Mouse (Mus musculus): ENCODE data around the gene Zbtb20. TPM values are rescaled to one million over a fixed set of nuclear protein-coding genes. Genes with fewer than 3 reads are reported as not detected.

Zbtb20 gene
- total RNA-seq, 2 experiments from 2014 or later, result 317 to 369 TPM

DNA sequence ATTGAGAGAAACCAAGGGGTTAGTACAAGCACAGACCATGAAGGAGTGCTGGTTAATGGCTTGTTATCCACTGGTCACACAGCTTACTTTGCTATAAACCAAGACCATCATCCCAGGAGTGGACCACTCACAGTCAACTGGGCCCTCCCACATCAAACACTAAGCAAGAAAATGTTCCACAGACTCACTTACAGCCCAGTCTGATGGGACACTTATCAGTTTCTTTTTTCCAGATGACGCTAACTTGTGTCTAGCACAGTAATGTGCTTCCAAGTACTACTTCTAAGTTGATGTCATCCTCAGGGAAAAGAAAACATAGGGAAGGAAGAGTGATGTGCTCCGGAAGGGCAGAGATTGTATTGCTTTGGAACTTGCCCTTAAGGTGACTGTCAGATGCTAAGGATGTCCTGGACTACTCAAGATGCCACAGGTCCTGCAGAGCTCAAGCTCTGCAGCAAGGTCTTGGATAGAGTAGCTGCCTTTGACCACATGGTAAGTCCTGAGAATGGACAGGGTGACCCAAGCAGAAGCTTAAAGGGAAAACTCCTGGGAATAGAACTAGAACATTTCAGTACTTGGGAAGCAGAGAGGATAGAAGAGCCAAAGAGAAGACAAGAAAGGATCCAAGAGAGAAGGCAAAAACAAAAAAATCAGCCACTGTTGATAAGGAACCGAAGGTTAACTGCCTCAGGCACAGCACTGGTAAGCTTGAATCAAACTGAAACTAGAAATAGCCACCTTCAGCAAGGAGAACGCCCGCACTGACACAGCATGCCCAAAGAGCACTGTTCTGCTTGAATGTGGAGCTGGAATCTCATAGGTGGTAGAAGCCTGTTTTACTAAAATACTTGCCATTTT, 556.1 kb downstream of the Zbtb20 start:
- no peak for DNase-seq (ENCODE audit: low spot score in 2 of 2)

DNA sequence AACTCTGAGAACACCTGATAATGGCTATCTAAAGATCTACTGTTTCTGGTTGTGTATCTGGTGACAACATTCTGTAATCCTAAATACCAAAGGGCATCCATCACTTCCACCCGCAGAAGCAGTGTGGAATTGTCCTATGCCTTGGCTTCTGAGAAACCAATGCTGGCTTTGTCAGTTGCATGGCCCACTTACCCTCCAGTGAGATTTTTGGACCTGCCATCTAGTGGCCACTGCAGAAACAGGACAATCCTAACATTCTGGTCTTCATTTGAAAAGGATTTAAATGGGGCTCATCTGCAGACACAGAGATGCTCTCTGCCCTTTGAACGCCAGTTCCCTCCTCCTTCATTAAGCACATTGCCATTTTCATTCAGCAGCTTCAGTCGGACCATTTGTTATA, 559.3 kb downstream of the Zbtb20 start:
- DNase-seq (ENCODE audit: low spot score in 2 of 2), result no peak

DNA sequence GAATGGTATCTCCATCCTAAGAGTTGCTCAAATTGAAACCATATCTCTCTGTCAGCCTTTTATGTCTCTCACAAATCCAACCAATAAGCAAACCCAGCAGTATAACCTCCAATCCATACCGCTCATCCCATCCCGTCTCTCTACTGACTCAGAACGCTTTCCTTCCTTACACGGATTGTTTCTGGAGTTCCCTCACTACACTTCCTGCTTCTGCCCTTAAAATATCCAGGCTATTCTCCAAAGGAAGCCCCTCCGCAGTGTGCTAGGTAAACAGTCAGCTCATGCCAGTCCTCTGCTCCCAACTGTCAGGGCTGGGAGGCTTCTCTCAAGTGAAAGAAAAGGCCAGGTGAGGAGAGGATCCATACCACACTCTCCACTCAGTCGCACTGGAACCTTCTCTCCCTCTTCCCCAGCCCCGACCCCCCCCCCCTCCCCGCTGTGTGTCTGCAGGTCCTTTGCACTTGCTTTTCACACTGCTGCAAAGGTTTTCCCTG, 563.2 kb downstream of the Zbtb20 start:
- DNase-seq (ENCODE audit: low spot score in 2 of 2), result no peak

DNA sequence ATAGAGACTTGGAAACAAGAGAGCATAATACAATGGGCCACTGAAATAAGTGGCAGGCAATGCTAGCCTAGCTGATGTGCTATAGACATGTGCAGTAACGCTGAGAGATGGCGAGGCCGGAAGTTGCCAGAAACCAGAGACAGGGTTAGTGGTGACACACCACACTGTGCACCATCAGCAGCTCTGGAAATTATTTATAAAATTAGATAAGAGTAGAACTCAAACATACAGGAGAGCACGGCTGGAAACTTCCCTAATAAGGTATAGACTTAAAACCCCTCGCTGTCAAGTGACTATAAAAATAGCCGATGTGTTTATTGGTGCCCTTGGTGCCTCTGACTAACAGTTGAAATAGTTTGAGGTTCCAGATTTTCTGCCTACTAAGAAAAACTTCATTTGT, 565.7 kb downstream of the Zbtb20 start:
- DNase-seq (ENCODE audit: low spot score in 2 of 2), result no peak

DNA sequence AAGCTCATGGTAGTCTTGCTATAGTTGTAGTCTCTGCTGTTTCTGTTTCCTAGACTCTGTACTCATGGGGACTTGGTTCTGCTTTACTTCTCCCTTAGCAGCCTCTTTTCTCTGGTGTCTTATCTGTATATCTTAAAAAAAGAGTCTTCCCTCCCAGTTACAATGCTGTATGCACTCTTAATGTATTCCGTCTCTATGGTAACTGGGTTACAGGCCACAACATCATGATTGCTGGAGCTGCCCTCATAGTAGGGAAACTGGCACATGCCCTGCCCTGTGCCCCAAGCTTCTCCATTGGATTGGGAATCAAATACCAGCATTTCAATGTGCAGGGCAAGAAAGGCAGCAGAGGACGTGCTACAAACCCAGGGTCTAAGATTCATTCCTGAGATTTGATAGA, 567.4 kb downstream of the Zbtb20 start:
- DNase-seq (ENCODE audit: low spot score in 2 of 2), result no peak

DNA sequence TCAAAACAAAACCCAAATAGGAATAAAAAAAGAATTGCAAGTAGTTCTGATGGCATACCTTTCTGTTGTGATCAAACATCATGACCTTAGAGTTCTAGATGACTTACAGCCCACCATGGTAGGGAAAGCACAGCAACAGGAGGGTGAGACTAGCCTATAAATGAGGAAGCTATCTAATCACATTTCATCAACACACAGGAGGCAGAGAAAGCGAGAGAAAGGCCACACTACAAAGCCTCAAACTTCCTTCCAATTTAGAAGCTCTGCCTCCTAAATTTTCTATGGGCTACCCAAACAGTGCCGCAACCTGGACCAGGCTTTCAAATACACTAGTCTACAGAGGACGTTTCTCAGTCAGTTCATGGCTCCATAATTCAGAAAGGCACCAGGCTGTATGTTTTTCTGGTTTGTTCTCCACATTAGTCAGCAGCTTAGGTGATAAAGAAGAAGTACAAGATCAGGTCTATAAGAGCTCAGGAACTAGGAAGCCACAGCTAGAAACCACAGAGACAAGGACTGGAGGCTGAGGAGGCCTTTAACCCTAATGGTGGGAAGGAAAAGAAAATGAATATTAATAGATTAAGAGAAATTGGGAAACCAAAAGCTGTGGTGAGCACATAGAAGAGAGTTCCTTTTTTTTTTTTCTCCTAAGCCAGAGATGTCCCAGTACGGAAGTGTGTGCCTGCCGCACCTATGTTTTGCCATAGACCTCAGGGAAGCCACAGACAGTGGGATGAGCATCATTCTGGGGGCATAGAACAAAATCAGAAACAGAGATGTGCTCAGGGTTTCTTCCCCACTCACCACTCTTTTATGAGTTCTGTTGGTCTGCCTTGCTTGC, 572.7 kb downstream of the Zbtb20 start:
- DNase-seq (ENCODE audit: low spot score in 2 of 2), result no peak

DNA sequence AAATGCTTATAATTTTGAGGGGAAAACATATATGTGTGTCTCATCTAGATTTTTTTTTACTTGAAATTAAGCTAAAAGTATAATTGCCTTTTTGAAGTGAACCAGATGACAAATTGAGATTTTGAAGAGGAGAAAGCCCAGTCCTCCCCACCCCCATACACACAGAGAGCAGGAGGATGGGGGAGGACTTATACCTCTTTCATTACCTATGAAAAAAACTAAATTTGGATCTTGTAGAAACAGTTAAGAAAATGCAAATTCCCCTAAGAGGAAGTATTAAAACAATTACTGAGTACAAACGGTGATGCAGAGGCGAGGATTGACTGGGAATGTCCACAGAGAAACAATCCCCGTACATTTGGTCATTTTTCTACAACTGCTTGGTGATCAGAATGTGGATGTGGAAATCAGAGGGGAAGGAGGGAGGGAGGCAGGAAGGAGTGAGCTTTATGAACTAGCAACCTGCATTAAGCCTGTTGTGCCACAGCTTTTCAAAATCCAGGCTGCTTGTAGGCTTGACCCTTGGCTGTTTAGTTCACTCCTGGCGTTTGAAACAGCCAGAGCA, 578.8 kb downstream of the Zbtb20 start:
- no peak for DNase-seq (ENCODE audit: low spot score in 2 of 2)

DNA sequence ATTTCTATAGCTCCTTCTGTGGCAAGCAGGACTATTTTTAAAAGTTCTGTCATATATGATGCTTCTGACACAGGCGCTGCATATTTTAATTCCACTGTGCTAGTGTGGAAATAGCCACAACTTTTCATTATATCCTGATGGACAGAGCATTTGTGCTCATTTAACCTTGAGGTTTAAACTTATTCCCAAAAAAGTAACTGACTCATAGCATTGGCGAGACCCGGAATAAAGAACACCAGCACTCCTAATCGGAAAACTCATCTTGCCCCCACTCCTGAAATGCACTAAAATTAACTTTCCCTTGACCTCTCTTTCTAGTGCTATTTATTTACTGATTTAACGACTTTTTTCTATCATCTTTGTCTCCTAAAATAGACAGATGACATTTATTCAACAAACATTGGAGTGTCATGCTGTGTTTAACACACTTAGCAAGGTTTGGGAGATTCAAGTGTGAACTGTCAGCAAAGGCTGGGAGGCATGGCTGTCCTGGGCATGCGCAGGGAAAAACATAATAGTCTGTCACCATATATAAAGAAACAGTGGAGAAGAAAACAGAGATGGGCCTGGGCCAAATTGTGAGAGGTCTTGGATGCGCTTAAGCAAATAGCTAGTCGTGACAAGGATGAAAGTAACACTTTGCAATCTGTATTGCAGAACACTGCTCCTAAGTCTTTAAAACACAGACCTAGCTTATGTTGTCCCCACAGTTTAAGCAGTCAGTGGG, 580.9 kb downstream of the Zbtb20 start:
- DNase-seq (ENCODE audit: low spot score in 2 of 2), result peak in 1 of 2 experiments; percentile 35

DNA sequence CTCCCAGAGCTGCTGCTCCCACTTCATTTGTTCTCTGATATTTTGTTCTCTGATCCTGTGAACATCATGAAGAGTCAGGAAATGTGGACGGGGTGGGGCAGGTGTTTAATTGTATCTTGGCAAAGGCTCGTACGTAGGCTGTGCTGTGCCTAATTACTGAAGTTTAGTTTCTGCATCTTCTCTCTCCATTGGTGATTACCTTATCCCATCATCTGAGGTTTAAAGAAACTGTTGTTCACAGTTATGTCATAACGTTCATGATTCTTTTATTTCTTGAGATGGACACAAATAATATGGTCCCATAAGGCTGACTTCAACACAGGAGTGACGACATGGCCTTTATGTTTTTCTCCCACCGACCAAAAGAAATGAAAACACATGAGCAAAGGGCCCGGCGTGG, 582.1 kb downstream of the Zbtb20 start:
- DNase-seq (ENCODE audit: low spot score in 2 of 2), result no peak

DNA sequence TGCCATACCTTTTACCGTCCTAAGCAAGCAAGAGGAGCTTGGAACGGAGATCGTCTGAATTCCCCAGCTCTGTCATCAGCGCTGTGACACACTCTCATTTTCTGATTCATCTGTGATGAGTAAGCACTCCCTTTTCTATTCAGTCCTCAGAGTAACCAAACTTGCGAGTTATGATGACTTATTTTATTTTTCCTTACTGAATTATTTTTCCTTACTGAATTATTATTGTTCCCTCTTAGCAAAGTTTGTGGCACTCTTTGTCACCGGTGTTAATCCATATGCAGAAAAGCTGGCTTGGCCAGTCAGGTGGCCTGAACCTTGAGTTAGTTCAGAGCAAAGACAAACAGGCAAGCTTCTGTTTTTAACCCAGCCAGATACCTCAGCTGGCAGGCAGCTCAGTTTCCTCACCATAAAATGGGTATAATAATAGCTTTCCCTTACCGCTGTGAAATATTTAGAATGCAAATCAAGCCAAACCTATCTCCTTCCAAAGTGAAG, 583.1 kb downstream of the Zbtb20 start:
- DNase-seq (ENCODE audit: low spot score in 2 of 2), result no peak

DNA sequence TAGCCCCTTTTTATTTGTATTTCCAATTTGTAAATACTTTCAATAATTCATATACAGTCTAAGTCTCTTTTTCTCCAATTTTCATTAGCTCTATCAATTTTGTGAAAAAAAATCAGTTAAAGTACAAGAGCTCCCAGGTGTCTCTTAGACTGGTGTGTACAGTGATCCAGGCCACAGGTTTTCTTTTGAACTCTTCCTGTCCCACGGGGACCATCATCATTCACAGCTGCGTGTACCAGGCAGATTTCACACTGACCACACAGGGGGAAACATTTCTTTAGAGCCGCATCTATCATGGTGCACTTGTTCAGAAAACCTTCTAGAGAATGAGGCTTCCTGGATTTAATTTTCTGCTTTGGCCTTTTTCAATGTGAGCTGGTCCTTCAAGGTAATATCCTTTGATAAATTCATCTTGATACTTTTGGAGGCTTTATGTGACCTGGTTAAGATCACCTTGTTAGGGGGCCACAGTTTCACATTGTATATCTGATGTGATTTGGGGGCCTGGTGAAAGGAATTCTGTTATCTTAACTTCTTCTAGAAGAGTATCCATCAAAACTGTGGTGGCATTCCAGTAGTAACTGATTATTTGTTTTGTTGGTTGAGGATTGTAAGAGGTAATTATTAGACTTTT, 586.2 kb downstream of the Zbtb20 start:
- DNase-seq (ENCODE audit: low spot score in 2 of 2), result no peak

DNA sequence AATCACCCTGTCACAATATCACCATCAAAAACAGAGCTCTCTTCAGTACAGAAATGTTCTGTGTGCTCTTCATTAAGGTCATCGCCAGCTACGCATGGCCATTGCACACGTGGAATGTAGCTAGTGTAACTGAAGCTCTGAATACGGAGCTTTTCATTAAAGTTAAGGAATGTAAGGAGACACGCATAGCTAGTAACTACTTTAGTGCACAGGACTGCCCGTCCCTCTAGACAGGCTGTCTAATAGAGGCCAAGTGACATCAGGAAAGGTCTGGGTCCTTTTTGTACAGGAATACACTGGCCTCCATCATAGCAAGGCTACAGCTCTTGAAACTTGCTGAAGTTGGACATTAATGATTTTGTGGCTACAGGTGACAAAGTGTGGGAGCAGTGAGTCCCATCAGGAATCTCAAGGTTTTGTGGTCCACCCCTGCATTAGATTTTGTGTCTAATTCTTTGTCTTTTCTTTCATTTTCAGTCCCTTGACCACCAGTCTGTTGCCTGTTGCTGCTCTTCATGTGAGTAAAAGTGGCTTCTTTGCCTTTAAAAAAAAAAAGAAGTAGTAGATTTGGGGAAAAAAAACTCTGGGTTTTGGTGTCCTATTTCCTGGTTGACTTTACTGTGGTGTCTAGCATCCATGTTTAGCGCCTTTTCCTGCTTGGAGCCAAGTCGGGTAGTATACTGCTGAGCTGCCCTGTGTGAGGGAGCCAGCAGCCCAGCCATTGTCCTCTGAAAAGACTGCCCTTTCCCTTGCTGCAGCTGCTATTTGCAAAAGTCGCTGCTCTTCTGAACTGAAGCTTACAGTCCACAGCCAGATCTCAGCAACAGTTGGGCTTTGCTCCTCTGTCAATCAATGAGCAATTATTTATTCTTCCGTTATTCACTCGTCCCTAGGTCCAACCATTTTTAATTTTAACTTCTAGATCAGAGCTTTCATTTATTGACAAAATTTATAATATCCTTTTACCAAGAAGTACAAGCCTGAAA, 587.1 kb downstream of the Zbtb20 start:
- no peak for DNase-seq (ENCODE audit: low spot score in 2 of 2)

DNA sequence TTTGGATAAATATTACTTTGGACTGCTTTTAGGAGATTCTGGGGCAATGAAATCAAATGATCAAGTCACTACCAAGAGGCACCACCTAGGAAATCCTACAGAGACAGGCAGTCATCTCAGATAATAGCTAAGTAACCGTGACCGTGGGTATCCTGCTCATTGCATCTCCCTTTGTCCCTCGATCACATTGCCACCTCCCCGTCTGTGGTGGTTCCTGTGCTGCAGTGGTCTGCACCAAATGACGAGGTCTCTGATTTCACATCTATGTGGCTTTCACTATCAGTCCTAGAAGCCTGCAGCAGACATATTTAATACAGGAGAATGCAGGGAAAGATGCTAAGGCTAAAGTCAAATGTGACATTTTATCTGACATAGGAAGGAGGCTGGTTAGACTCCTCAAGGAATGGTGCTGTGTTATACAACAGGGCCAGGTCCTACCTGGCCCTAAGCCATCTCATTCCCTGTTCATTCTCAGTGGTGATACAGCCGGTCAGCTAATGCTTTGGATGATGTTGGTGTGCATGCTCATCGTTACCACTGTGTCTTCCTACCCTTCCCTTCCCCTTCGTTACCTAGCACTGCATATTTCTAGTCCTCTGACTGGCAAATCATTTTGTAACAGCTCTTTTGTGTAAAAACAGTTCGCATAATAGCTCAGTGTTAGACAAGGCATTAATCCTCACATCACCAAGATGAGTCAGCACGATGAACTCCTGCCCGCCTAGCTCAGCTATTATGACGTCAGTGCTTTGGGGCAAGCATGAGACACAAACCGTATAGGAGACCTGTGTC, 588.2 kb downstream of the Zbtb20 start:
- DNase-seq (ENCODE audit: low spot score in 2 of 2), result peak in 1 of 2 experiments; percentile 46

DNA sequence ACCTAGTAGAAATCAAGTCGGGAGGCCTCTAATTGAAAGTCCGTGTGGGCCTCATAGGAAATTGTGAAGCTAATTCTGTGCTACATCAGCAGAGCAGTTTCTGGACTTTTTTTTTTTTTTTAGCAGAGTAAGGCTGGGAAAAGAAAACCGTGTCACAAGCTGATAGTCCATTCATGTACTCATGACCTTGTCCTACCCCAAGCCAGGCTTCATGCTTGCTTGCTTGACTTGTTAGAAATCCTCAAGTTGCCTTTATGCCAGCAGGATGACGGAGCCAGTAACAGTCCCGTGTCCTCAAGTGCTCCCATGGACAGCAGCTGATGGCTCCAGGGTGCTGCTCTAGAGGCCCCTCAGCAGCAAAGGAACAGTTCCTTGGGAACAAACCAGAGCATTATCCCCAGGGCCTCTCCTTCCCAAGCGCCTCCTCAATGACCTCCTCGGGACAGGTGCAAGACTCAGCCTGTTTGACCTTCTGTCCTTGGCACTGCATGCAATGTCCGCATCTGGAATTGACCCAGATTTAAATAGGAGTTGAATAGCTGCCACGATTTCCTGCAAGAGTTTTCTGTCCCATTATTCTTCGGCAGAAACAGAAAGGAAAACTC, 588.9 kb downstream of the Zbtb20 start:
- DNase-seq (ENCODE audit: low spot score in 2 of 2), result peak in 1 of 2 experiments; percentile 62

DNA sequence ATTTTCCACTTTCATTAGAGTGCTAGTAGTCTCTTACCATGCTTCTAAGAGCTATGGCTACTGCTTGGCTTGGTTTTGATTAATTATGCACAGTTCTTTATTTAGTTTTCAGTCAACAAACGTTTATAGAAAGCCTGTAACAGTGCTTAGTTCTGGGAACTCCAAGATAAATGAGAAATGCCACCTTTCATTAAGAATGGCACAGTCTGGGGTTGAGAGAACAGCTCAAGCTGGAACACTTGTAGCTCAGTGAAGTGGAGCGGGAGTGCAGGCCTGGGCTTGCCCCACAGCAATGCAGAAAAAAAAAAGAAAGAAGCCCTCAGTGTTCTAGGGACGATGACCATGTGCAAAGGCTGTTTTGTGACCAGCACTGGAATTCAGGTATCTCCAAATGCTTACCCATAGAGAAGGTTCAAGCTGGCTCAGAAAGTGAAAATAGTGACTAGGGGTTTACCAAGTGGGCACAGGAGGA, 589.7 kb downstream of the Zbtb20 start:
- DNase-seq (ENCODE audit: low spot score in 2 of 2), result peak in 1 of 2 experiments; percentile 49

DNA sequence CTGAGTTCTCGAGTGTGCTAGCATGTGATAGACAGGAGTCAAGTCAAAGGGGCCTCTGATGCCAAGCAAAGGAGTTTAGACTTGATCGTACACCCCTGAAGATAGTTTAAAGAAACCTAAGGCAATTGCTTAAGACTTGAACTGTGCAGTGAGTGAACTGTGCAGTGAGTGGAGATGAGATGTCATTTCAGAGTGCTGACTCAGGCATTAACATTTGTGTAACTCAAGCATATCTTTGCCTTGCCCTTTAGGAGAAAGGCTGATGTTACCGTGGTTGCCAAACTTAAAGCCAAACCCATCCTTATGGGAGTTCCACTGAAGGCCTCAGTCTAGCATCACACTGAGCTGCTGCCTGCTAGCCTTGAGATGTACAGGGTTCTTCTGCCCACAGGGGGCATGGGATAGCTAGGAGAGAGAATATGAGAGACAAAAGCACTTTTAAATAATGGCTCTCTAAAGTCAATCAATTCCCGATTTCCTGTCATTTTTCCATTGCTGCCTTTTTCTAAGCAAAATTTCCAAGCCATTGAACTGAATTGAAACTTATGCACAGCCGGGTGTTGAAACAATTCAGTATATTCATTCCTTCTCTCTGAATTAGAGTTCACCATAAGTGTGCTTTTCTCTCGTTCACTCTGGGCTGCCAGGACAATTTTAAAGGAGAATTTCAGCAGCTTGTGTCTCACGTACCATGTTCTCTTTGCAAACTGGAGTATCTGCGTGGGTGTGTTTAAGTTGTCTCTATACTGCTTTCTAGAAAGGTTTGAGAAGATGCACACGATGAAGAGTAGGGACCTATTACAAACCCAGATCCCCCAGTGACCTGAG, 590.5 kb downstream of the Zbtb20 start:
- DNase-seq (ENCODE audit: low spot score in 2 of 2), result peak in 1 of 2 experiments; percentile 58

DNA sequence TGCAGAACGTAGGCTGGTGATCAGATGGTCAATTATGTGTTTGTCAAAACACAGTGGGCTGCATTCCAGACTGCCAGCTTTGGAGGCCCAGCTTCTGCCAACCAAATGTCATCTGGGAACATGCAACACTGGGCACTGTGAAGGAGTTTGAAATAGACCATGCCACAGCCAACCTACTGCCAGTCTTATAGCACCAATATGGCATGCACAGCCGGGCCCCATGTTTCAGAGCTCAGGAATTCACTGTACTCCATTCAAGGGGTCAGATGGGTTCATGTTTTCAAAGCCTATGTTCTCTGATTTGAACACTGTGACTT, 591.0 kb downstream of the Zbtb20 start:
- peak; percentile 78 to 93 for DNase-seq (ENCODE audit: low spot score in 2 of 2)
